Mouse (Mus musculus): ENCODE results near the gene Fam83c.

Gene Fam83c

DNA sequence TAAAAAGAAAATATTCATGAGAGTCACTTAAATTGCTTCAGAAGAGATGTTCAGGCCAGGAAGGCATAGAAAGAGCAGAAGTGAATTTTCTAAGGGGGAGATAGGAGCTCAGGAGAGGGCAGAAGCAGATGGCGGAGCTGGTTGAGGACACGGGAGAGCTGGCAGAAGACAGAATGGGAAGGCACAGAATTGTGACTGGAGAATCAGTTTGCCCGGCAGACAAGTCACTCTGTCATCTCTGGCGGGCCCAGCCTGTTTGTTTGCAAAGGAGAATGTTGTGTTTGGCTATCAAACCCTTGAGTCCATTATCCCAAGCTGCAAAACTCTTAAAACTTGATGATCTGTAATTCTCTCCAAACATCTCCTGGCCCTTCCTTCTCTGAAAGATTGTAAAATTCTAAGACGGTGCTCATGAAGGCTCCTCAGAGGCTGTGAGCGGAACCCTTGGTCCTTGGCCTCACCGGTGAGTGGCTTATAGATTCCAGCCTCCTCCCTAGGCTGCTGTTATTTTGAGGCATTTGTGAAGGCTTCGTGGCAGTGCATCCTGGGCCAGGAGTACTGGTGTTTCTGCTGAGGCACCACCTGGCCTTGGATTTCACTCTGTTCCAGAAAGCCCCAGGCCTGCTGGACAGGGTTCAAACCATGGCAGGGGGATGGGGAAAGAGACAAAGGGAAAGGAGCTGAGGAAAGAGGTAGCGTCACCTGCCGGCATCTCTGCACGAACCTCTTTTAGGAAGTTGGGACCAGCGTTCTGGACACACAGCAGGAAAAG lies 39.8 kb downstream of the Fam83c start:
- DNase-seq (ENCODE audit: low spot score) = no peak

- no peak for DNase-seq (ENCODE audit: low spot score)
These were observed 41.8 kb downstream of the Fam83c start for GRCm38 (mm10) chr2:155792899-155793298.

- no peak for DNase-seq (ENCODE audit: low spot score)
These were observed 46.4 kb downstream of the Fam83c start for GRCm38 (mm10) chr2:155787949-155788931.

DNA sequence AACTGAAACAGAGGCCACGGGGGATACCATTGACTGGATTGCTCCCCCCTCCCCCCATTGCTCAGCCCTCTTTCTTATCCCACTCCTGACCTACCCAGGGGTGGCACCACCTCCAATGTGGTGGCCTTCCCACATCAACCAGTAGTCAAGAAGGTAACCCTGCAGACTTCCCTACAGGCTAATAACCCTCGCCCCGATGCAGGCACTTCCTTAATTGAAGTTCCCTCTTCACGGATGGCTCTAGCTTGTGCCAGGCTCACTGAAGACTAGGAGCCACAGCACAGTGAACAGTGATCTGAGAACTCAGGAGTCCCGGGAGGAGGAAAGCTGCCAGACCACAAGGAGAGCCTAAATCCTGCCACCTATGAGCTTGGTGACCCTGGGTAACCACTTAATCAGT lies 47.7 kb downstream of the Fam83c start:
- DNase-seq (ENCODE audit: low spot score) = no peak

DNA sequence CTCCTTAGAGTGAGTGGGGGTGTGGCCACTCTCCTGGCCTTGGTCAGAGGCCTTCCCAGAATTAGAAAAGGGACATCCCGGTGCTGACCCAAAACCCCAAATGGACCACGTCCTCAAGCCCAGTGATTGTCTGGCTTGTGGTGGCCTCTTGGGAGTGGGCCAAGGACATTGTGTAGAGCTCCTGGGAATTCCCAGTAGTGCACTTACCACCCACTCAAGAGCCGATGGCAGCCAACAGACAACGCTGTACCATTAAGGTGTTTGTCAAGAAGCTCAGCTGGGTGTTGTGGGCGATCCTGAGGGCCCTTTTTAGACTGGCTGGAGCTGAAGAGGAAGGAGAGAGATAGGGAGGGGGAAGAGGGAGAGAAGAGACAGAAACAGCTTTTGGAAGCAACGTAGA lies 50.1 kb downstream of the Fam83c start:
- no peak for DNase-seq (ENCODE audit: low spot score)

GRCm38 (mm10) chr2:155779506-155779905 lies 55.1 kb downstream of the Fam83c start:
- DNase-seq (ENCODE audit: low spot score) = no peak

- DNase-seq (ENCODE audit: low spot score) = no peak
These were observed 55.6 kb downstream of the Fam83c start for GRCm38 (mm10) chr2:155779066-155779465.

DNA sequence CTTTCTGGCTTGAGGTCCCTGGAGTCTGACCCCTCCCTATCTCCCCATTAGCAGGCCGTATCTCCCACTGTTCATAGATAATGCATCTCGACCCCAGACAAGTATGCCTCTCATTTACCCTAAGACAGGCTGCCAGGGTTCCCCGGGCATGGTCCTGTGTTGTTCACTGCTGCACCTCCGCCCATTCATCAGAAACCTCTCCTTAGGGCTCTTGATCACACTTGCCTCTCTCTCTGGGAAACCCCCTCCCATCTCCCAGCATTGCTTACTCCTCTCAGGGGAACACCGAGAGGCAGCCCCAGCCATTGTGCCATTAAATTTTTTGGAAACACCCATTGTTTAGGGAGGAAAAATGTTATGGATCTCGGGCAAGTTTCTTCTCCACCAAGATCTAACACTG lies 56.6 kb downstream of the Fam83c start:
- no peak for DNase-seq (ENCODE audit: low spot score)

DNA sequence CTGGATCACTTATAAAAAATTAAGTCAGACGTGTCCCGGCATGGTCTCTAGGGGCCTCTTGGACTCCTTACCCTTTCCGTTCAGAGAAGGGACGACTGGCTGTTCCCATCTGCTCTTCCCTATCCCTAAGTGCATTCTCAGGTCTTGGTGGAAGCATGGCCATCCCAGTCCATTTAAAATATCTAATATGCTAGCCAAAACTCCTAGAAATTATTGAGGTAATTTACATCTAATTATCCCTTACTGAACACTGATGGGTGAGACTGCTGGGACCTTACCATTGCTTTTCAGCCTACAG lies 57.0 kb downstream of the Fam83c start:
- no peak for DNase-seq (ENCODE audit: low spot score)
